Mouse (Mus musculus) spleen, adult 2 months (tissue): ENCODE results near the gene Mef2c.

Source experiments
- CTCF ChIP-seq: fragments of 200-500 bp; IDR thresholded peaks from 2 replicates; pipeline ENCODE4 v1.5.1; 2011; ENCODE audit warnings: mild to moderate bottlenecking, inconsistent platforms; ENCODE audit not compliant: insufficient read depth, insufficient read length, insufficient replicate concordance; ENCODE audit errors: extremely low read depth
- POLR2A ChIP-seq: fragments of 200-500 bp; IDR thresholded peaks from 2 replicates; pipeline ENCODE4 v1.6.1; 2011; ENCODE audit warnings: low read depth, low read length, inconsistent platforms

DNA sequence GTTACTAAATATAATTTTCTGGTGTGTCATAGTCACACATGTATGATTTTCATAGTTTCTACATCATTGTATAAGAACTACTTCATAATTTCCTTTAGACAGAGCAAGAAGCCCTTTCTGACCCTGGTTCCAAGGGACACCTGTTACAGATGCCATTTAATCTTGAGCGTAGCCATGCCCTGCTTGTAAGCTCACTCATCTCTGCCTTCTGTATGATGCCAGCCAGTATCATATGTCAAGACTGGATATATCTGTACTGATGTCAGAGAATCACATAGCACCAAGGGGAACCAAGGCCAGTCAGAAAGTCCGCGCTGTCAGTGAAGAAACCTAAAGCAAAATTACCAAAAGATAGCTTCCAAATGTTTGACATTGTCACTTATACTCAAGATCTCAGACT is 133.8 kb downstream of the Mef2c start:
- TF ChIP-seq CTCF (no peak), POLR2A (no peak)
